Mouse (Mus musculus) embryo, embryonic 10 days (tissue): ENCODE data around the gene Gm13697.

Source experiments
- DNase-seq: peaks from one replicate; pipeline ENCODE4 v3.0.0-alpha.2; 2015; ENCODE audit warnings: low spot score

Gm13697 gene

GRCm38 (mm10) chr2:84035997-84036396 lies 51.5 kb downstream of the Gm13697 start:
- no peak for DNase-seq
